Mouse (Mus musculus) midbrain, embryonic 13.5 days (tissue): ENCODE results near the gene Otub1. TPM values are rescaled to one million over a fixed set of nuclear protein-coding genes. Genes with fewer than 3 reads are reported as not detected.

ENCODE experiments used
- ATAC-seq: fragments of 200-750 bp; cut with Nextera tagmentation; 2 replicates; pipeline ENCODE4 v1.8.0; 2017; ENCODE audit warnings: mild to moderate bottlenecking, moderate TSS enrichment, moderate library complexity
- H3K27ac ChIP-seq: fragments of 300-500 bp; sonication (generic); 2 replicates; pipeline ENCODE4 v1.5.1; 2015; ENCODE audit warnings: inconsistent platforms, mild to moderate bottlenecking, moderate library complexity
- H3K27me3 ChIP-seq: fragments of 300-500 bp; sonication (generic); 2 replicates; pipeline ENCODE4 v1.6.1; 2015; ENCODE audit warnings: mild to moderate bottlenecking, inconsistent platforms
- H3K36me3 ChIP-seq: fragments of 300-500 bp; sonication (generic); 2 replicates; pipeline ENCODE4 v1.6.1; 2015; ENCODE audit warnings: mild to moderate bottlenecking, inconsistent platforms
- H3K4me1 ChIP-seq: fragments of 300-500 bp; sonication (generic); replicated peaks from 2 replicates; pipeline ENCODE4 v1.6.1; 2015; ENCODE audit warnings: inconsistent platforms
- H3K4me2 ChIP-seq: fragments of 300-500 bp; sonication (generic); replicated peaks from 2 replicates; pipeline ENCODE4 v1.6.1; 2015; ENCODE audit warnings: moderate library complexity, mild to moderate bottlenecking, inconsistent platforms
- H3K4me3 ChIP-seq: fragments of 300-500 bp; sonication (generic); replicated peaks from 2 replicates; pipeline ENCODE4 v1.5.1; 2015; ENCODE audit warnings: mild to moderate bottlenecking, inconsistent platforms
- H3K9ac ChIP-seq: fragments of 300-500 bp; sonication (generic); replicated peaks from 2 replicates; pipeline ENCODE4 v1.6.1; 2015; ENCODE audit warnings: mild to moderate bottlenecking, inconsistent platforms
- H3K9me3 ChIP-seq: fragments of 300-500 bp; sonication (generic); 2 replicates; pipeline ENCODE4 v1.6.1; 2016; ENCODE audit warnings: mild to moderate bottlenecking, inconsistent platforms
- WGBS: fragments of 180-500 bp; shearing (Covaris S2); methylation state at CpG from one replicate; pipeline ENCODE4 v1.1.7; 2015; 5-methylcytosine and 5-hydroxymethylcytosine counted together
- polyA plus RNA-seq: library from polyadenylated mRNA; unstranded; fragments of >200 nt; fragmentation: Nextera tagmentation; extraction: Ambion mirVana; gene quantifications from 2 replicates; pipeline ENCODE4 v1.2.1, GENCODE M21; 2015

Otub1 gene
- polyA plus RNA-seq: 247 and 260 TPM in 2 replicates

- H3K9me3 ChIP-seq: no peaks in the 10 kb centered on the region
- no peaks in the 10 kb centered on the region for H3K27me3 ChIP-seq
- WGBS: under 1% methylated on average over 79 of the region's 79 CpGs
- peak within 1 kb of the TSS; percentile 84 for H3K4me2 ChIP-seq
- H3K27ac ChIP-seq: peak within 1 kb of the TSS; percentile 95
- H3K4me1 ChIP-seq: peaks cover 34% of the 10 kb centered on the region
- peak within 1 kb of the TSS; percentile 89 for H3K9ac ChIP-seq
- H3K4me3 ChIP-seq: peak within 1 kb of the TSS; percentile 84
- H3K36me3 ChIP-seq: peaks cover 28% of the 10 kb centered on the region
- ATAC-seq: peak; percentile 97
Measured at GRCm38 (mm10) chr19:7205753-7206736, at the start of gene Otub1. Otub1 (minus strand) TSS chr19:7206316.

GRCm38 (mm10) chr19:7246021-7246420 is 39.9 kb upstream of the Otub1 start:
- Histone ChIP-seq H3K9me3 (no peaks in the 10 kb centered on the region), H3K36me3 (no peaks in the 10 kb centered on the region), H3K4me1 (peaks cover 4% of the 10 kb centered on the region), H3K27me3 (0 out of 2 replicates have a peak, but pooled peaks cover 10% of the 10 kb centered on the region), H3K4me2 (no peak overlapping the region), H3K27ac (no peak overlapping the region), H3K4me3 (no peak overlapping the region), H3K9ac (no peak overlapping the region)
- WGBS: 93% methylated on average over 3 of the region's 3 CpGs
- no peak for ATAC-seq

GRCm38 (mm10) chr19:7240782-7241690 is 34.9 kb upstream of the Otub1 start, which contains the start of gene Naa40:
Naa40 (minus strand) TSS chr19:7241183.
- H3K4me3 ChIP-seq: peak within 1 kb of the TSS; percentile 56
- H3K4me1 ChIP-seq: peaks cover 32% of the 10 kb centered on the region
- no peaks in the 10 kb centered on the region for H3K36me3 ChIP-seq
- under 1% methylated on average over 80 of the region's 80 CpGs for WGBS
- ATAC-seq: peak; percentile 97
- H3K27me3 ChIP-seq: 0 out of 2 replicates have a peak, but pooled peaks cover 10% of the 10 kb centered on the region
- H3K9me3 ChIP-seq: no peaks in the 10 kb centered on the region
- peak within 1 kb of the TSS; percentile 86 for H3K27ac ChIP-seq
- peak within 1 kb of the TSS; percentile 79 for H3K4me2 ChIP-seq
- peak within 1 kb of the TSS; percentile 73 for H3K9ac ChIP-seq

GRCm38 (mm10) chr19:7240291-7240690 is 34.2 kb upstream of the Otub1 start:
- peak overlapping the region; percentile 86 for H3K27ac ChIP-seq
- H3K9ac ChIP-seq: peak overlapping the region; percentile 73
- H3K4me1 ChIP-seq: peaks cover 32% of the 10 kb centered on the region
- WGBS: 4% methylated on average over 13 of the region's 13 CpGs
- no peaks in the 10 kb centered on the region for H3K36me3 ChIP-seq
- peak overlapping the region; percentile 56 for H3K4me3 ChIP-seq
- 0 out of 2 replicates have a peak, but pooled peaks have one; percentile 1 for ATAC-seq
- H3K4me2 ChIP-seq: peak overlapping the region; percentile 79
- H3K9me3 ChIP-seq: no peaks in the 10 kb centered on the region
- H3K27me3 ChIP-seq: 0 out of 2 replicates have a peak, but pooled peaks cover 10% of the 10 kb centered on the region

GRCm38 (mm10) chr19:7239574-7239973 is 33.5 kb upstream of the Otub1 start:
- Histone ChIP-seq H3K4me1 (peaks cover 32% of the 10 kb centered on the region), H3K4me2 (peak overlapping the region; percentile 79), H3K27me3 (0 out of 2 replicates have a peak, but pooled peaks cover 10% of the 10 kb centered on the region), H3K9ac (peak overlapping the region; percentile 73), H3K4me3 (peak overlapping the region; percentile 56), H3K36me3 (no peaks in the 10 kb centered on the region), H3K27ac (no peak overlapping the region), H3K9me3 (no peaks in the 10 kb centered on the region)
- no peak for ATAC-seq
- WGBS: 83% methylated on average over 3 of the region's 3 CpGs

GRCm38 (mm10) chr19:7236742-7237141 is 30.6 kb upstream of the Otub1 start:
- Histone ChIP-seq H3K9ac (no peak overlapping the region), H3K4me2 (no peak overlapping the region), H3K9me3 (no peaks in the 10 kb centered on the region), H3K4me3 (no peak overlapping the region), H3K4me1 (peaks cover 32% of the 10 kb centered on the region), H3K36me3 (peaks cover 20% of the 10 kb centered on the region), H3K27ac (no peak overlapping the region), H3K27me3 (no peaks in the 10 kb centered on the region)
- 82% methylated on average over 4 of the region's 4 CpGs for WGBS
- ATAC-seq: no peak

- Histone ChIP-seq H3K27ac (no peak overlapping the region), H3K36me3 (peaks cover 26% of the 10 kb centered on the region), H3K4me2 (no peak overlapping the region), H3K4me1 (peaks cover 28% of the 10 kb centered on the region), H3K27me3 (no peaks in the 10 kb centered on the region), H3K4me3 (no peak overlapping the region), H3K9me3 (no peaks in the 10 kb centered on the region), H3K9ac (no peak overlapping the region)
- ATAC-seq: no peak
- 91% methylated on average over 2 of the region's 2 CpGs for WGBS
Measured at GRCm38 (mm10) chr19:7236011-7236410, 29.9 kb upstream of the Otub1 start.

- no peaks in the 10 kb centered on the region for H3K9me3 ChIP-seq
- H3K27me3 ChIP-seq: no peaks in the 10 kb centered on the region
- no peak overlapping the region for H3K4me2 ChIP-seq
- no peak overlapping the region for H3K9ac ChIP-seq
- peaks cover 31% of the 10 kb centered on the region for H3K36me3 ChIP-seq
- no peak overlapping the region for H3K4me3 ChIP-seq
- no peak for ATAC-seq
- H3K4me1 ChIP-seq: peaks cover 28% of the 10 kb centered on the region
- 92% methylated on average over 9 of the region's 9 CpGs for WGBS
- H3K27ac ChIP-seq: no peak overlapping the region
Measured at GRCm38 (mm10) chr19:7235461-7235860, 29.3 kb upstream of the Otub1 start.

- Histone ChIP-seq H3K36me3 (peaks cover 39% of the 10 kb centered on the region), H3K9ac (no peak overlapping the region), H3K27ac (no peak overlapping the region), H3K4me3 (no peak overlapping the region), H3K27me3 (no peaks in the 10 kb centered on the region), H3K9me3 (no peaks in the 10 kb centered on the region), H3K4me1 (peaks cover 21% of the 10 kb centered on the region), H3K4me2 (no peak overlapping the region)
- ATAC-seq: peak; percentile 93
- 62% methylated on average over 8 of the region's 8 CpGs for WGBS
Measured at GRCm38 (mm10) chr19:7234537-7235221, 28.6 kb upstream of the Otub1 start.

- Histone ChIP-seq H3K4me1 (no peaks in the 10 kb centered on the region), H3K36me3 (peaks cover 59% of the 10 kb centered on the region), H3K27me3 (no peaks in the 10 kb centered on the region), H3K4me3 (no peak overlapping the region), H3K27ac (no peak overlapping the region), H3K9ac (no peak overlapping the region), H3K4me2 (no peak overlapping the region), H3K9me3 (no peaks in the 10 kb centered on the region)
- WGBS: 81% methylated on average over 6 of the region's 6 CpGs
- no peak for ATAC-seq
Measured at GRCm38 (mm10) chr19:7226511-7226914, 20.4 kb upstream of the Otub1 start.

- no peak overlapping the region for H3K4me3 ChIP-seq
- 85% methylated on average over 9 of the region's 9 CpGs for WGBS
- no peak for ATAC-seq
- H3K4me2 ChIP-seq: no peak overlapping the region
- H3K27me3 ChIP-seq: no peaks in the 10 kb centered on the region
- H3K36me3 ChIP-seq: peaks cover 46% of the 10 kb centered on the region
- no peak overlapping the region for H3K9ac ChIP-seq
- H3K4me1 ChIP-seq: no peaks in the 10 kb centered on the region
- H3K27ac ChIP-seq: no peak overlapping the region
- H3K9me3 ChIP-seq: no peaks in the 10 kb centered on the region
Measured at GRCm38 (mm10) chr19:7225096-7225690, 19.1 kb upstream of the Otub1 start.
